Mouse (Mus musculus) neural tube, embryonic 11.5 days (tissue): ENCODE measurements at regions not wholly inside any gene's neighbourhood (a gene's known extent, or its start where the extent isn't known, plus 50 kb on each side); places are given as distances from the start of the nearest gene placed in this dataset.

Experiments used
- ATAC-seq: fragments of 200-750 bp; cut with Nextera tagmentation; 2 replicates; pipeline ENCODE4 v1.8.0; 2017; ENCODE audit warnings: moderate number of reproducible peaks, mild to moderate bottlenecking, moderate TSS enrichment, moderate library complexity; ENCODE audit not compliant: insufficient read depth, low FRiP score, low TSS enrichment
- DNase-seq: peaks from one replicate; pipeline ENCODE4 v3.0.0-alpha.2; 2015; ENCODE audit warnings: low spot score
- H3K27ac ChIP-seq: fragments of 300-500 bp; sonication (generic); 2 replicates; pipeline ENCODE4 v1.5.1; 2014; ENCODE audit warnings: low read depth, mild to moderate bottlenecking, low read length
- H3K27me3 ChIP-seq: fragments of 300-500 bp; sonication (generic); 2 replicates; pipeline ENCODE4 v1.6.1; 2014; ENCODE audit warnings: mild to moderate bottlenecking, low read length, mixed read lengths; ENCODE audit not compliant: control insufficient read depth, insufficient read depth
- H3K36me3 ChIP-seq: fragments of 300-500 bp; sonication (generic); 2 replicates; pipeline ENCODE4 v1.6.1; 2014; ENCODE audit warnings: mild to moderate bottlenecking, low read length, moderate library complexity, mixed read lengths; ENCODE audit not compliant: control insufficient read depth, insufficient read depth
- H3K4me1 ChIP-seq: fragments of 300-500 bp; sonication (generic); 2 replicates; pipeline ENCODE4 v1.6.1; 2014; ENCODE audit warnings: low read length, mixed read lengths; ENCODE audit not compliant: control insufficient read depth, insufficient read depth
- H3K4me2 ChIP-seq: fragments of 300-500 bp; sonication (generic); 2 replicates; pipeline ENCODE4 v1.6.1; 2014; ENCODE audit warnings: low read depth, mild to moderate bottlenecking, moderate library complexity
- H3K4me3 ChIP-seq: fragments of 300-500 bp; sonication (generic); 2 replicates; pipeline ENCODE4 v1.5.1; 2014; ENCODE audit warnings: low read depth, low read length
- H3K9ac ChIP-seq: fragments of 300-500 bp; sonication (generic); 2 replicates; pipeline ENCODE4 v1.6.1; 2014; ENCODE audit warnings: mild to moderate bottlenecking, low read length
- H3K9me3 ChIP-seq: fragments of 300-500 bp; sonication (generic); 2 replicates; pipeline ENCODE4 v1.6.1; 2016; ENCODE audit warnings: low read length; ENCODE audit not compliant: control insufficient read depth
- WGBS: fragments of 180-500 bp; shearing (Covaris S2); extraction: QIAGEN DNeasy Blood & Tissue Kit; methylation state at CpG from one replicate; pipeline ENCODE4 v1.1.7; 2014; 5-methylcytosine and 5-hydroxymethylcytosine counted together

GRCm38 (mm10) chr8:10687867-10688561 is 320.2 kb downstream of the Irs2 start:
- Histone ChIP-seq H3K9ac (no peak overlapping the region), H3K4me2 (no peak overlapping the region), H3K9me3 (no peaks in the 10 kb centered on the region), H3K4me1 (0 out of 2 replicates have a peak, but pooled peaks cover 3% of the 10 kb centered on the region), H3K4me3 (no peak overlapping the region), H3K36me3 (no peaks in the 10 kb centered on the region), H3K27me3 (no peaks in the 10 kb centered on the region), H3K27ac (no peak overlapping the region)
- 39% methylated on average over 9 of the region's 9 CpGs for WGBS
- DNase-seq (no peak), ATAC-seq (no peak)
